Mouse (Mus musculus): Measurements from ENCODE around the gene Col1a1.

Col1a1 gene

DNA sequence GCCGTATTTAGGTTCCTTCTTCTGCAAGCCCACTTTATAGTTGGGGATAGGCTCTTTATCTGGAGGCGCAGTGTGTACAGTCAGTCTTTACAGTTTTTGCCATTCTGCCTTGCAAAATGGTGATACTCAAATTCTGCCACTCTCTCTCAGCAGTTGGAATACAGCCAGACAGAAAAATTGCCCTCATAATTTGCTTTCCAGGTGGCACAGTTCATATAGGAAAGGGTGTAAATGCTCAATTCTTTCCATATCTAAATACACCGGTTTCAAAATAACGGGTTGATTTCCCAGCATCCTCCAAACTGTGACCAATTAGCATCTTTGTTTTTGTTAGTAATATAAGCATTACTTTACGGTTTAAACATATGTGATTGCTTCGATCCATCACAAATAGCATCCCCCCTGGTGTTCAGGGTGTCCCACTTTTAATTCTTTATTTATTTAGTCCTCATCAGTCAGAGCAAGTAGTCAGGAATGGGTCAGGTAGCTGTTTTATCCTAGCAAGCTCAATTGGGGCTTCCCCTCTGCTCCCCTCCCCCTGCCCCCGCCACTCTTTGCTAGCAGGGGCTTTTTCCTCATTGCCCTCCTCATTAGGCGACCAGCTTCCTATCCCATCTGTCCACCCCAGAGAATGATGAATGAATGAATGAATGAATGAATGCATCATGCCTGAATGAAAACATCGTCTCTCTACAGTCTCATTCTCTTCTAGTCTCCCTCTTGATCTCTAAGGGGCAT lies 42.3 kb downstream of the Col1a1 start:
- DNase-seq, result no peak

DNA sequence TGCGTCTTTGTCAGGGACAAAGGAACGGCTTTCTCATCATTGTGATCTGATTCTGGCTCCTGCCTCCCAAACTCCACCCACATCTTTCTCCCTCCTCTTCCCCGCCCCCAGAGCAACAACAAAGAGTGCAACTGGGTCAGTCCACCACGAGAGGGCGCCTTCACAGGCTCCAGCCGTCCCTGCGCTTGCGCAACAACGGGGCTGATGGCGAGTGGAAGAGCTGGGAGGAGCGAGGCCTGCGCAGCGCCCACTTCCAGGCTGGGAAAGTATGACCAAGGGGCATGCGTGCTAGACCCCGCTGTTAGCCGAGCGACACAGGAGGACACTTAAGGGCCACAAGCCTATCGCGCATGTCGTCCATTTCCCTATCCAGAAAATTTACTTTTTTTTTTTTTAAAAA lies 42.9 kb downstream of the Col1a1 start:
- DNase-seq, result peak; percentile 96

DNA sequence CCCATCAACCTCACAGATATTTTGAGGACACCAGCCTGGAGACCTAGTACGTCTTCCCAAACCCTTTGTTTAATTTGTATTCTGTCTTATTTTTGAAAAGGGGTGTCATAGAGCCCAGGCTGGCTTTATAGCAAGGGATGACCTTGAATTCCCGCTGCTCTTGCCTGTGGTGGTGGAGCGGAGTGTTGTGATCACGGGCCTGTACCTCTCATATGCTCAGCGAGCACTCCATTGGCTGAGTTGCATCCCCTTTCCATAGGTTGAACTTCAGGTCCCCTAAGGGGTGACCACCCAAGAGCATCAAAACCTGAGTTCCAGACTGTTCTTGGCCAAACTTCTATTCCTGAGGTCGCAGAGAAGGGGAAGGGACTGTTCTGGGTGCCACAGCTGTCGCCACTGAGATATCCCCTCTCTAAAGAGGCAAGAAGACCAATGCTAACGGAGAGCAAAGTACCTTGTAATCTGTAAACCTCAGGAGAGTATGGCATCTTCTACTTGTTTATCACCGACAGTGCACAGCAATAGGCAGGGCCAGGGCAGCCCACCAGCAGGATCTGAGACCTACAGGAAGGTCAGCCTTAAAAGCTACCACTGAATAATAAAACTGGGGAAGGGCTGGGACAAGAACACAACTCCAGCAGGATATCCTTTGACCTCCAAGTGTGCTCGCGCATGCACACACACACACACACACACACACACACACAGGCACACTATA lies 43.6 kb downstream of the Col1a1 start:
- DNase-seq, result no peak

DNA sequence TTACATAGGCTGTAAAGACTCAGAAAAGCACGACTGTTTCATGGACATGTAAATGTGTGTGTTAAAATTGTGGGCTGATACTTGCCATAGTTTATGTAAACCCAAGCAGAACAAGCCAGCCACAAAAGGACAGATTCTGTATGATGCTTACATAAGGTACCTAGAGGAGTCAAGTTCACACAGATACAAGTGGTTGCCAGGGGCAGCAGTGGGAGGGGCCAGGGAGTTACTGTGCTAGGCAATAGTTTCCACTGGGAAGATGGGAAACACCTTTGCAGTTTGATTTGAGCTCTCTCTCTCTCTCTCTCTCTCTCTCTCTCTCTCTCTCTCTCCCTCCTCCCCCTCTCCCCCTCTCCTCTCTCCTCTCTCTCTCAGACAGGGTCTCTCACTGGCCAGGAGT lies 49.1 kb downstream of the Col1a1 start:
- peak; percentile 46 for DNase-seq

DNA sequence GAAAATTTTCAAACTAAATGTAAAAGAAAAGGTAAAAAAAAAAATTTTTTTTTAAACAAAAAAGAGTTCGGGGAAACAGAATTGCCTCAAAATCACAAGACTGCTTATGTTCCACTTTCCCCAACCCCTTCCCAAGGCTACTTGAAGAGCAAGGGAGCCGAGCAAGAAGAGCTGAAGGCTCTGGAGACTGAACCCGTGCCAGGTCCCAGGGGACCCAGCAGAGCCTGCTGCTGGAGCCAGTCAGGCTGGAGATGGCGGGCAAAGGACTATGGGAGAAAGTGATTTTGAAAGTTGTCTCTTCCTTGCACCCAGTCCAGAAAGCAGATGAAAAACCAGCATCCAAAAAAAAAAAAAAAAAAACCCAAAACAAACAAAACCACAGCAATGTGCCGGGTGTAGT lies 49.8 kb downstream of the Col1a1 start:
- no peak for DNase-seq

DNA sequence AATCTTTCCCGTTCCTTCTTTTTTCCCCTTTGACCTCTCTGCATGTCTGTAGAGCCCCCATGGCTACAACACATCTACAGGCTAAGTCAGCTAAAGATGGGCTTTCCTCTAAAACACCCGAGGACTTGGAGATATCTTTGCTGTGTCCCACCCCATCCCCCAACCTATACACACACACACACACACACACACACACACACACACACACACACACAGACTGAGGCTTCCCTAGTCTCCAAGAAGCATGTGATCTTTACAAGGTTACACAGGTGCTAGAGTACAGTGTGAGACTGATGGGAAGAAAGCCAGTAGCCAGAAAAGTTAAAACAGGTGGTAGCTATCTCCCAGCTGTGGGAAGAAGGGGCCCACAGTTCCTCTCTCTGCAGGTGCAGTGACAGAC lies 50.4 kb downstream of the Col1a1 start:
- no peak for DNase-seq

DNA sequence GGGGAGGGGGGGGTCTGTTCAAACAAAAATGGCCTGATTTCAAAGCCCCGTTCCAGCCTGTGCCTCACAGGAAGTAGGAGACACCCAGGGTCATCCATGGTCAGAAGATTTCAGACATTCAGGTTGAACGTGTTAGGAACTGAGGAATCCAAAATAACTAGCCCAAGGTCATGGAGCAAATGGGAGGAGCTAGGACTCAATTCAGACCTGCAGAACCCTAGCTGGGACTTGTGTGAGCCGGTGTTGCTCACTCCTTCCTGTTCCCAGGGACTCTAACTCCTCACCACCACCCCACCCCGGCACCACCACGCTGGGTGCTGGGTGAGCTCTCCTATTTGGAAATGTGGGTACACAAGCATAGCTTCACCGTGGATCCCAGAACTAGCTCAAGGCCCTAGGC lies 51.3 kb downstream of the Col1a1 start:
- DNase-seq, result no peak

DNA sequence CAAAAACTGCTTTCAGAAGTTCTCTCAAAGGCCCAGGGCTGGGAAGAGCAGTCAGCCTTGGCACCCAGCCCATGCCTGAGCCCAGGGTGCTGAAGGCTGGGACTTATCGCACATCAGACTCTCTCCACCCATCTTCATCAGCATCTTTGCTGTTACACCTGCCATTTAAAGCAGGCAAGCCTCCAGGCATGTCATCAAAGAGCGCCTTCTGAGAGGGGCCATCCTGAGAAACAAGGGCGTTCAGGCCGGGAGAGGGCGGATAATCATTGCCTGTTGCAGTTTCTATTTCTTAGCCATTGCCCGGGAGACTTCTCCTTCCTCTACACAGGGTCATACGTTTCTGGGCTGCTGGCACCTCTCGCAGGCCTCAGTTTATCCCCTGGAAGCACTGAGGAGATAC lies 51.8 kb downstream of the Col1a1 start:
- DNase-seq, result no peak

DNA sequence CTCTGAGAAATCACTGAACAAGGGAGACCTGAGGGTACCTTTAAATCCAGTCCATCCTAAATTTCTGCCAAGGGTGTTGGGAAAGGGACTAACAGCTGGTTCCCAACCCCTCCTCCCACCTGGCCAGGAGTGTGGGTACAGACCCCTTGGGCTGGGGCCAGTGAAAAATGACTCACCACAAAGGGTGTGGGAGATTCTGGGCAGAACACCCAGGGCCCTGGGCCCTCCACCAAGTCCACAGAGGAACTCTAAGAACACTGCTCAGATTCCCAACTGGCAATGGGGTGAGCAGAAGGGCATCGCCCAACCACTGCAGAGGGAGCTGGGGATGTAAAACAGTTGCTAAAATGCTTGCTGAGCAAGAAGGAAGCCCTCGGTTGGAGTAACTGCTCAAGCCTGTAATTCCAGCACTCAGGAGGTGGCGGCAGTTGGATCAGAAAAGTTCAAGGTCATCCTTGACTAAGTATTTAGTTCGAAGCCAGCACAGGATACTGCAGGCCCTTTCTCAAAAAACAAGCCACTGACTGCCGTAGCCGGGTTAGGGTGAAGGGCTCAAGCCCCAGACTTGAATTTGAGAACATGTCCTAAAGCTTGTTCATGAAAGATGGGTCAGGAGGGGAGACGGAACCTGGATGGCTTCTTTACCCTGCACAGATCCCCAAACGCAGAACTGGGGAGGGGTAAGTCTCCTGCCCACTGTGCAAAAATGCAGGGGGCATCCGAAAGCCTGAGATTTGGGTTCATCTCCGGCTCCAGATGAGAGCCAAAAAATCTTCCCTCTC lies 52.9 kb downstream of the Col1a1 start:
- DNase-seq, result no peak

DNA sequence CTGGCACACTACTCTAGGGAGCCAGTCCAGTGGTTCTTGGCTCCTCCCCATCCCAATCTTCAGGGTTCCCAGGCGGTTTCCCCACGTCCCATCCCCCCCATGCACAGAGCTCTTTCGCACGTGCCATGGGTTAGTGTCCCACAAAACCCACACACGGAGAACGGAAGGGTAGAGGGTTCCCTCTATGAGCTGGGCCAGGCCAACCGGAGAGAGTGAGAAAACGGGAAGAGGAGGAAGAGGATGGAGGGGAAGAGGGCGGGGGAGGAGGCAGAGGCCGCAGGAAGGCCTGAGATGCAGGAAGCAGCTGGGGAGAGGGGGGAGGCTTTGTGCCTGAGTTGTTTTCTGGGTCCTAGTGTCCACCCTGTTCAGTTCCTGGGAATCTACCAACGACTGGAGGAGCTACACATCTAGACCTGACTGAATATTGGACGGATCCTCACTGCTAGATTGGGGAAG lies 53.6 kb downstream of the Col1a1 start:
- DNase-seq, result peak; percentile 86

DNA sequence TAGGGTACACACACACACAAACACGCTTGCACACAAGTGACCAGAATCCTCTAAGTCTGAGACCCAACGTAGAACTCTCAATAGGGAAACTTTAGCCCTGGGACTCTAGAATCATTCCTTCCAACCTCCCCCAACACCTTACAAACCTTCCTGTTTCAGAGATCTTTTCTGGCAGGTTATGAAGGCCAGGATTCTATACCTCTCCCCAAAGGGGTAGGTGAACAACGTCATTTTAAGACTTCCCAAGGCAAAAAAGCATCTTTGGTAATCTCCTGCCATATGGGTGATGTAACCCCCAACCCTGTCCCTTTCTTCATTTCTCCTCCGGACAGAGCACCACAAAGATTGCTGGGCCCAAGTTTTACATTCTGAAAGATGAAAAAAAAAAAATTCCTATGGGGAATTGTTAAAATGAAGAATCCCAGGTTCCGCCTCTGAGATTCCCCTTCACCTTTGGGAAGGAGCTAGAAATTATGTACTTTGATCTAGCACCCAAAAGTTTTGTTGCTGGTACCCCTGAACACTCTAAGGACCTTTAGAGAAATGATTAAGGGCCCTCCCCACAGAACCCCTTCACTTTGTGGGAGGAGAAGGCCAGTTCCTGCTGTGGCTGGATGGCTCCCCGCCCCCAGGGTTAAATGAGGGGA lies 54.2 kb downstream of the Col1a1 start:
- no peak for DNase-seq

DNA sequence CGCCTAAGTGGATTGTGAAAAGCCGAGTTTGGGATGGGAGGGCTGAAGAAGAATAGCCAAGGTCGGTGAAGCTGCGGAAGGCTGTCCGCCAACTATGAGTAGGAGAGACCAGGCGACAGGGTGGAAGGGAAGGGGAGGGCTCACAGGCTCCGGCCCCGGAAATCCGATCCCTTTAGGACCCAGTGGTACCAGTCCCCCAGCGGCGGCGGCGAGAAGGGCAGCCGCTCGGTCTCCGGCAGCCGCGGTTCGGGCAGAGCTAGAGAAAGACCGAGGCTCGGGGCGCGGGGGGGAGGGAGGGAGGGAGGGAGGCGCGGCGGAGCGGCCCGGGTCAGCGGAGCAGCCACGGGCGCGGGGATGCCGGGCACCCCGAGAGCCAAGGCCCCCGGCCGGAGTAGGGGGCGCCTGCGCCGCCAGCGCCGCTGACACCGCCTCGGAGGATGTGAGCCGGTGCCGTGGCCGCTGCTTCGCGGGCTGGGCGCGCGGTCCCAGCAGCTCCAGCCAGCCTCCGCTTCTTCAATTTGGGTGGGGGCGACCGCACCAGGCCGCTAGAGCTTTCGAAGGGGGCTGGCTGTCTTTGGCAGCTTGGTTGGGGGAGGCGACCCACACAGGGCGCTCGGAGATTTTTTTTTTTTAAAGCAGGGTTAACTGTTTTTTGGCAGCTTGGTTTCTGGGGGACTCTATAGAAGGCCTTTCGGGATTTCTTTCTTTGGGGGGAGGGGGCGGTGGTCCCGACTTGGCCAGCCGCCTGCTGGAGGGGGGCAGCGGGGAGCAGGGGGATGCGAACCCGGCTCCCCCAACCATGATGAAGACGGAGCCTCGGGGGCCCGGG lies 54.9 kb downstream of the Col1a1 start, which contains the start of gene Ppp1r9b:
TSS of gene Ppp1r9b (plus strand) at position 287 of the 829 bp plus-strand sequence.
- peak; percentile 94 for DNase-seq

DNA sequence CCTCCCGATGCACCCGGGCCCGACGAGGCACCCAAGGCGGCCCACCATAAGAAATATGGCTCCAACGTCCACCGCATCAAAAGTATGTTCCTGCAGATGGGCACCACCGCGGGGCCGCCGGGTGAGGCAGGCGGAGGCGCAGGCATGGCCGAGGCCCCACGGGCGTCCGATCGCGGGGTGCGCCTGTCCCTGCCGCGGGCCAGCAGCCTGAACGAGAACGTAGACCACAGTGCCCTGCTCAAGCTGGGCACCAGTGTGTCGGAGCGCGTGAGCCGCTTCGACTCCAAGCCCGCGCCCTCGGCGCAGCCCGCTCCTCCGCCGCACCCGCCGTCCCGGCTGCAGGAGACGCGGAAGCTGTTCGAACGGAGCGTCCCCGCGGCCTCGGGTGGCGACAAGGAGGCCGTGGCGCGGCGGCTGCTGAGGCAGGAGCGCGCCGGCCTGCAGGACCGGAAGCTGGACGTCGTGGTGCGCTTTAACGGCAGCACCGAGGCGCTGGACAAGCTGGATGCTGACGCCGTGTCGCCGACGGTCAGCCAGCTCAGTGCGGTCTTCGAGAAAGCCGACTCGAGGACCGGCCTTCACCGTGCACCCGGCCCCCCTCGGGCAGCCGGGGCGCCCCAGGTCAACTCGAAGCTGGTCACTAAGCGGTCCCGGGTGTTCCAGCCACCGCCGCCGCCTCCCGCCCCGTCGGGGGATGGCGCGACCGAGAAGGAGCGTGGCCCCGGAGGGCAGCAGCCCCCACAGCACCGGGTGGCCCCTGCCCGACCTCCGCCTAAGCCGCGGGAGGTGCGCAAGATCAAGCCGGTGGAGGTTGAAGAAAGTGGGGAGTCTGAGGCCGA lies 55.8 kb downstream of the Col1a1 start:
- peak; percentile 74 for DNase-seq

DNA sequence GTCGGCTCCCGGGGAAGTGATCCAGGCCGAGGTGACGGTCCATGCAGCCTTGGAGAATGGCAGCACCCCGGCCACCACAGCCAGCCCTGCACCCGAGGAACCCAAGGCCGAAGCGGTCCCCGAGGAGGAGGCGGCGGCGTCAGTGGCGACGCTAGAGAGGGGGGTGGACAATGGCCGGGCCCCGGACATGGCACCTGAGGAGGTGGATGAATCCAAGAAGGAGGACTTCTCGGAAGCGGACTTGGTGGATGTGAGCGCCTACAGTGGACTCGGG lies 56.4 kb downstream of the Col1a1 start:
- DNase-seq, result peak; percentile 37

DNA sequence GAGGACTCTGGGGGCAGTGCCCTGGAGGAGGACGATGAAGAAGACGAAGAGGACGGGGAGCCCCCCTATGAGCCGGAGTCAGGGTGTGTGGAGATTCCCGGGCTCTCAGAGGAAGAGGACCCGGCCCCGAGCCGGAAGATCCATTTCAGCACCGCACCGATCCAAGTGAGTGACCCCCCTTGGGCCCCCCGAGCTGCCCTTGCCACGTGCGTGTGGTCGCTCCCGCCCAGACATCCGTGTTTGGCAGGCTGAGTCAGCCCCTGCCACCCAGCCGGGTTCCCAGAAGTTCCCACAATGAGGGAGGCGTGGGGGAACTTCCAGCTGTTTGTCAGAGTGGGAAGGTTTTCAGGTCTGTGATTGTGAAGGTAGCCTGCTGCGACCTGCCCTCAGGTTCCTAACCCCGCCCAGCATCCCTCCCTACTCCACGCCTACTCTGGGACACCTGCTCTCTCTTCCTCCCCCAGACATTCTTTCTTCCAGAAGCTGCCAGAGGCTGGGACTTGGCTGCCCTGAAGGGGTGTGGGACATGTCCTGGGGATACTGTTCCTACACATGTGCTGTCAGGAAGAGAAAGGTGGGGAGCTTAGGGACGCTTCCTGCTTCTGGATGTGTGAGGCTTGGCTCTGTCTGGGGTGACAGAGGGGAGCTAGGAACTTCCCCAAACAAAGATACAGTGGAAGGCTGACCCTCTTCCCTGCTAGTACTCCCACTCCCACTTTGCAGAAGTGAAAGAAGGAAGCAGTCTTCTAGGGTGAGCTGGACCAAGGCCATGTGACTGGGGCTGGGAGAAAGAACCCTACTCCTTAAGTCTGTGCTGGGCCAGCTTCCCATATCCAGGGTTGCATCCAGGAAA lies 57.0 kb downstream of the Col1a1 start:
- DNase-seq, result peak; percentile 82

DNA sequence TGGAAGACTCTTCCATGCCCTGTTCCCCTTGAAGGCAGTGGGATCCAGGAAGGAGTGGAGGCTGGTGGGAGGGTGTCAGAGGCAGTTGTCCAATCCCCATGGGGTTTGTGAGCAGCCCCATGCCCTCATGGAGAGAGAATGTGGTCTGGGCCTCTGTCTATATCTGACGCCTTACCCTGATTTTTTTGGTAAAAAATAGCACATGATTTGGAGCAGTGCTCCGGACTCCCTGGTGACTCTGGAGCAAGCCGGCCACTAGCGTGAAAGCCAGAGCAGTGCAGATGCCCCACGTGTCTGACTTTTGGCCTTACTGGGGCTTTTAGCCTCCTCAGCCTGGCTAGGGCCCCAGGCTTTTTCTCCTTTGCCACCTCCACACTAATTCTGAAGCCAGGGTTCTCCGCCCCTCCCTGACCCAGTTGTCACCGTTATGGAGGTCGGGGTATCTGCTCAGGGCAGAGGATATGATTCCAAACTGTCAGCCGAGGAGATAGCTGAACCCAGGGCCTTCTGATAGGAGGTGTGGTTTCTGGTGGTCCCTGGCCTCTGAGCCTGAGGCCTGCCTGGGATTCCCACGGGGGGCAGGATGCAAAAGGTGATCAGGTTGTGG lies 58.3 kb downstream of the Col1a1 start:
- peak; percentile 43 for DNase-seq

DNA sequence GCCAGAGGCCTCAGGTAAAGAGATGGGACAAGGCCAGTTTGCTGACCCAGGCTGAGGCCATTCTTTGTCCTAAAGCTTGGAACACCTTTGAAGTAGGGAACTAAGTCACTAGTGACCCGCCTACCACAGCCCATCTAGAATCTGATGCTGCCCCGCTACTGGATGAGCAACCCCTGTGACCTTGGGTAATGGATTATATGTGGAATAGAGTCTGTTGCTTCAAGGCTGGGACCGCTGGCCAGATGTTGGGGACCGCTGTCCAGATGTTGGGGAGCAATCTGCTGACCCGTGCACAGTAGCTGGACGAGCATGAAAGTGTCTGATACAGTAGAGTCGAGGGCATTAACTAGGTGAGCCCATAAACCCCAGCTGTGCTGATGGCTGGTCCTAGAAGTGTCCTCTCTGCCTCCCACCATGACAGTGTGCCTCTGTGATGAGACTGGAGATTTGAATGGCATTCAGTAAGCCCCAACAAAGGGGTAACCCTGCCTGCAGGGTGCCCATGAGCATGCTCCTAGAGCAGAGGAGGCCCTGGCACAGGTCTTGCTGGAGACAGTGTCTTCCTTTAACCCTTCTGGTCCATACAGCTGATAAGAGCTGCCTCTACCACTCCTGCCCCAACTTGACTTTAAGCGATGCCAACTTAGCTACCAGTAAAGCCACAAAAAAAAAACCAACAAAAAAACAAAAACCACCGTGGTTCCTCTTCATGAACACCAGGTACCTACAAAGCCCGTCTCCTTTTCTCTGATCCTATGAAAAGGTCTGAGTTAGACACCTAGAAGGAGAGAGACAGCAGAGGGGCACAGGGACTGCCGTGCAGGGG lies 59.1 kb downstream of the Col1a1 start:
- no peak for DNase-seq

DNA sequence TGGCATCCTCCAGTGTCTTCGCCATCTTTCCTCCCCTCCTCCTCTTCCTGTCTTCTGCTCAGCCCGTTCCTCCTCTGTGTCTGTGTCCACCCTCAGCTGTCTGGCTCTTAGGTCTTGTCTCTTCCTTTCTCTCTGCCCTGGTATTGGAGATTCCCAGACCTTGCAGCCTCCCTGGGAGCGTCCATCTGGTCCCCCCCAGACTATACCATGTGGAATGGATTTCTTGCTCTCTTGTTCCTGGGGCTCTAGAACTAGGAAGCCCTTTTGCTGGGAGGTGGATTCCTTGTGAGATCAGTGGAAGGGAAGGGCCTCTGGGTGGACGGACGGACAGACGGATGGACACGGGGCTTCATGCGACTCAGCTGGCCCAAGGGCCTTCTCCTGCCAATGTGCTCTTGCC lies 60.1 kb downstream of the Col1a1 start:
- DNase-seq, result no peak

DNA sequence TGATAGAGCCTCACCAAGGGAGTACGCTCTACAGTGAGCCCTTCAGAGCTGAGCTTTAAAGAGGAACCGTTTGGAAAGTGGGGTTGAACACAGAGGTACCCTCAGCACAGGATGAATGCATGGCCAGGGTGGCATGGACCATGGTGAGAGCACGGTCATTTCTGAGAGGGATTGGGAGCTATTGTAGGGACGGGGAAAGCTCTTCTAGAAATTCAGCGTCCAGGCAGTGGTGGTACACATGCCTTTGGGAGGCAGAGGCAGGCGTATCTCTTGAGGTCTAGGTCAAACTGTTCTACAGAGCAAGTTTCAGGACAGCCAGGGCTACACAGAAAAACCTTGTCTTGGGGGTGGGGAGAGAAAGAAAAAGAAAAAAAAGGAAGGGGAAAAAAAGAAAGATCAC lies 61.0 kb downstream of the Col1a1 start:
- no peak for DNase-seq
